Mouse (Mus musculus): Measurements from ENCODE around the gene Prdm16.

DNA sequence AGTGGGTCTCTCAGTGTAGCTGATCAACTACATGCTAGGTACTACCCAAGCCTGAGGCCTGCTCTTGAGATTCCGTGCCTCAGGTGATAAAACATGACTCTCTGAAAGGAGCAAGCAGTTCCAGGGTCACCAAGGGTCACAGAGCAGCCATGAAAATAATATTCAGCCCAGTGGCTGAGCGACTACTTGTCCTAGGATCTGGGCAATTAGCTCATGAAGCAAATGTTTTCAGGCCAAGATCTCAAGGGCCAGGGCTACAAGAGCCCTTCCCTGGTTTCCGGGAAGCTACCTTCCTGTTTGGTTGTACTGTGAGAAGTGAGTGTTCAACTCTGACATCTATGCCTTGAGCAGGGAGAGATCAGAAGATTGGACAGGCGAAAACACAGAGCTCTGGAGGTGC is 186.6 kb downstream of the Prdm16 start:
- TF ChIP-seq GATA1 (IDR thresholded peaks at IDR 0.05; ENCODE audit: borderline replicate concordance, low read length) (no peak), FLI1 (IDR thresholded peaks at IDR 0.05; ENCODE audit: low read length) (no peak)

Measured in megakaryocyte, embryonic 14.5 days (primary cell).